Mouse (Mus musculus) C2C12 (cell line): ENCODE data around the gene Entpd5.

Source experiments
- CTCF ChIP-seq: IDR thresholded peaks from one replicate; pipeline ENCODE4 v1.5.1; 2011; ENCODE audit not compliant: control insufficient read depth, insufficient read depth, insufficient read length
- MYOD1 ChIP-seq: IDR thresholded peaks from one replicate; pipeline ENCODE4 v1.6.1; 2011; ENCODE audit warnings: low read depth; ENCODE audit not compliant: control insufficient read depth, insufficient read length

DNA sequence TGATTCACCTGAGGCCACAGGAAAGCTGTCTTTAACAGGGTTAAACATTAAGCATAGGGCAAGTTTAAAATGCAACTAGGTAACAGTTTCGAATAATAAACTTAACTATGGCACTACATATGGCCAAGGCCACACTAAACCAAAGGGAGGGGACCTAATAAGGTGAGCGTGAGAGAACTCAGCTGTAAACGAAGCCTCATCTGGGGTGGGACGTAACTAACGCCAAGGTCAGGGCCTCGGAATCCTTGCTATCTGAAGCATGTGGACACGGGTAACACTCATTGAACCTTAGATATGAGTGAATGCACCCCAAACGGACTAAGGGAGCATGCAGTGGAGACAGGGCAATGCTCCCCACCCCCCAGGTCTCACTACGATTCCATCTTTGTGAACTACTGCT, 5.9 kb downstream of the Entpd5 start:
- no peak for TF ChIP-seq CTCF
- TF ChIP-seq MYOD1: no peak
